Mouse (Mus musculus): ENCODE measurements around the gene Gab2.

The Gab2 gene

DNA sequence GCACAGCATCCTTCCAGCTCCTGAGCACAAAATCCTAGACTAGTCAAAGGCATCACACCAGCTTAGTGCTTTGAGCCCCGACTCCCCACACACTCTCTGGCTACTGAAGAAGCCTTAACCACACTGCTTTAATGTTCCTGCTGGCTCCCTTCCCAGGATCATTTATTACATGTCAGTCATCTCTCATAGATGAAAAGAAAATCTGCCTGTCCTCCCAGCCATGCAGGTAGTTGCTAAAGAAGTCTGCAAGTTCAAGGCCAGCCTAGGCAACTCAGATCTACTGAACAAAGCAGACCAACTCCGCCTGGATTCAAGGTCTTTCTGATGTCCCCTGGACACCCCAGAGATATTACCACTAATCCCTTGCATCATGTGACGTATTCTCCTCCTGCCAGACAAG lies 236.3 kb downstream of the Gab2 start:
- DNase-seq (ENCODE audit: low spot score), result no peak

DNA sequence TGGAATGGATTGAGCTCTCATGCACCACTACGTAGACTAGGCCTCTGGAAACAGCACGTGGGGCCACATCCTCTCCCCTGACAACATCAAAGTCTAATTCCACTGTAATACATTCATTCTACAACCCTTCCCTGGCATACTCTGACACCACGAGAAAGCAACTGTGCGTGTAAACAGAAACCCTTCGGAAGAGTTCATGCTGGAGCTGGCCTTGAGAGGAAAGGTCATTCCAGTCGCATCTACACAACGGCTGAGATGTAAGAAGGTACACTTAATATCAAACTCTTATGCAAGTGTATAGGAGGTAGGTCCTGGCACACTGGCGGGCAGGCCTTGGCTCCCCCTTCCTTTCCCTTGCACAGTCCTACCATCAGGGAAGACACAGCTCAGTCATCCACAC lies 243.0 kb downstream of the Gab2 start:
- DNase-seq (ENCODE audit: low spot score), result no peak

DNA sequence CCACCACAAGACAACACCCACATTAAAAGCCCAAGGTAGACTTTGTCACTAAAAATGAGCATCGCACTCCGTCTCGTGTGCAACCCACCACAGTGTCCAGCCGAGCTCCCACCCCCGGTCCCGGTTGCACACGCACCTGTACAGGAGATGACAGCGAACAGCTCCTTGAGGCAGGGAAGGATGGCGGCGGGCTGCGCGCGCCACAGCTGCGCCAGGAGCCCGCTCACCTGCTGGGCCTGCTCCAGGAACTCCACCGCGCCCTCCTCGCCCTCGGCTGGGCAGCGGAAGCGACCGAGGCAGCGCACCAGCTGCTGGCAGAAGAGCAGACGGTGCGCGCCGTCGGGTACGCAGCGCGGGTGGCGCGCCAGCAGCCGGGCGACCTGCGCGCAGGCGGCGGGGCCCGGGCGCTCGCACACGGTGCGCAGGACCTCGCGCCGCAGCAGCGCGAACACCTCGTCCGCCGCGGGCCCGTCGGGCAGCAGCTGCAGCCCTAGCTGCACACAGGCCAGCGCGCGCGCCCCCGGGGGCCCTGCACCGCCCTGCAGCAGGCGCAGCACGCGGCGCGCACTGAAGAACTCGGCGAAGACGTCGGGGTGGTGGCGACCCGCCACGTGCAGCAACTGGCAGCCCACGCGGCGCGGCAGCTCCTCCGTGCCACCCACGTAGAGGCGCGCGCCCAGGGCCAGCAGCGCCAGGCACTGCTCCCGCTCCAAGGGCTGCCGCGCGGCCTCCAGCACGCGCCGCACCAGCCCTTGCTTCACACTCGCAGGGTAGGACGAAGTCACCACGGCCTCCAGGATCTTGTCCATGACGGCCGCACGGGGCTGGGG lies 244.0 kb downstream of the Gab2 start:
- peak; percentile 65 for DNase-seq (ENCODE audit: low spot score)

DNA sequence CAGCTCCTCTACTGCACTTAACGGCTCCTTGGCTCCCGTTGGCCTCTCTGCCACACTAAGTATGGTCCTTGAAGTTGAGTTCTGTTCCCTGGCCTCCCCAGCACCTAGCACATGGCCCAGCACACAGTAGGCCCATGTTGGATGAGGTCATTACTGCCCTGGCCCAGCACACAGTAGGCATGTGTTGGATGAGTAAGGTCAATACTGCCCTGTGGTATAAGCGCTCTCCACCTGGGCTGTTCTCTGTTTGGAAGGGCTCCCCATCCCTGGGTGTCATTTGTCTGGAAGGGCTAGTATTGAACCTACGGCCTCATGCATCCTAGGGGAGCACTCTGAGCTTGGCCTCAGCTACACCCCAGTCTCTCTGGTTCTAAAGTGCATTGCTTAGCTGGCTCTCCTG lies 246.0 kb downstream of the Gab2 start:
- no peak for DNase-seq (ENCODE audit: low spot score)

DNA sequence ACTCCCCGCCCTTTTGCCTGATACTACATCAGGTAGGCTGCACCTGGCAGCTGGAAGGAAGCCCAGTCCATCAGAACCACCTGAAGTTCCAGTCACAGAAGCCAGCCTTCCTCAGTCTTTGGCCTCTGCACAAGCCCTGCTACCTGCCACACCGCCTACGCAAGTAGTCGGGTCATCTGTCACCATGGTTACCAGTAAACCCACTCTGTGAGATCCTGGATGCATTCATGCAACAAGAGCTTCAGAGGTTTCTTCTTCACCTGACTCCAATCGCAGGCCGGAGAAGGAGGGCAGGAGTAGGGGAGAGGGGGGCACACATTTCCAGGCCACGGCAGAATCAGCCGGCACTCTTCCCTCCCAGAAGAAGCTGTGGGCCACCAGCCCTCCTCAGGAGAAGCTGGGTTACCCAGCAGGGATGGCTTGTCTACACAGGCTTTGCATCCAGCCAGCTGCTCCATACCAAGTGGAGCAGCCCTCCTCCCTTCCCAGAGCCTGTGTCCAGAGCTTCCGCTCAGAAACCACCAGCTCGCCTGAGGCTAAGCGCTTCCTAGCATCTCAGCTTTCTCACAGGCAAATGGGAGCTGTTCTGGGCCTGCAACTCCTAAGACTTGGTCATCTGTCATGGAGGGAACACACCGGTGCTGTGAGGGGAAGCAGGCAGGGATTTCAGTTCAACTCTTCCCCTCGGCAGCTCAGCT lies 247.7 kb downstream of the Gab2 start:
- no peak for DNase-seq (ENCODE audit: low spot score)

DNA sequence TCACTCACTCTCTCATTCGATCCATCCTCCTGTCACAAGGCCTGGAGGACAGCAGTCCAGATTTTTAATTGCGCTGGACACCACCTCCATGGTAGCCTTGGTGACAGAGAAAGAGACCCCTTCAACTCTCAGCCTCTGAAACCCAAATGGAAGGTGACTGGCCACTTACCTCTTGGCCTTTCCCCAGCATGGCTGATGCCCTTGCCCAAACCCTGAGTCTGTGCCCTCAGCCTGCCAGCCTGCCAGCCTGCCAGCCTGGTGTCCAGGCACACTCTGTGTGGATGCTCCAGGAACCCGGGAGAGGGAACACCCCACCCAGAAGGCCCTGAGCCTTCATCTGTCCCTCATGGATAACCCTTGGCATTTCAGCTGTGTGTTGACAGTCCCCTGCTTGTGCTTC lies 248.3 kb downstream of the Gab2 start:
- DNase-seq (ENCODE audit: low spot score), result no peak

DNA sequence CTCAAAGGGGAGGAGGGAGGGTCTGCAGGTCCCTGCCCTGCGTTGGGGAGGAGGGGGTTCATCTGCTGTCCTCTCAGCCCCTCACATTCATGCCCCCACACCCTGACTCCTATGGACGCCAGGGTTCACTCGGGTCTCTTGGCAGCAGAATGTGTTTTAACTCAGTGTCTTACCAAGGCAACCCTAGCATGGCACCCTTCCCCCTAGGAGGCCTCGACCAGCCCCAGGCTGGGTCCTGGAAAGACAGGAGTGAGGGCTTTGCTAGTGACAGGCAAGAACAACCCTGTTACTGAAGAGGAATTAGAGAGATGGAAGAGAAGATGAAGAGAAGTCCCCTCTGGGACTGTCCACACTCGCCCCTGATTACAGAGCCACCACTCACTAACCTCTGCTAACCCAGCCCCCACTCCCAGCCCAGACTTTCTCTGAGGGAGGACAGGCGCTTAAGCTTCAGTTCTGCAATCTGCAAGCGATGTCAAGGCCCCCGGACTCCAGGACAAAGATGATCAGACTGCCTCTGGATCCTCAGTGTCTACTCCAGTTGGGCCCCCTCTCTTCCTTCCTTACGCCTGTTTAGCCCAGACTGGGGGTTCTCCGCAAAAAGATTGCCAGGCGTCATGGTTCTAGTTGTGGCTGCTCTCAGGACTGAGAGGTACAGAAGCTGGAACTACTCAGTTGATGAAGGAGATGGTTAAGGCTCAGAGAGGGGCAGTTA lies 249.7 kb downstream of the Gab2 start:
- no peak for DNase-seq (ENCODE audit: low spot score)

DNA sequence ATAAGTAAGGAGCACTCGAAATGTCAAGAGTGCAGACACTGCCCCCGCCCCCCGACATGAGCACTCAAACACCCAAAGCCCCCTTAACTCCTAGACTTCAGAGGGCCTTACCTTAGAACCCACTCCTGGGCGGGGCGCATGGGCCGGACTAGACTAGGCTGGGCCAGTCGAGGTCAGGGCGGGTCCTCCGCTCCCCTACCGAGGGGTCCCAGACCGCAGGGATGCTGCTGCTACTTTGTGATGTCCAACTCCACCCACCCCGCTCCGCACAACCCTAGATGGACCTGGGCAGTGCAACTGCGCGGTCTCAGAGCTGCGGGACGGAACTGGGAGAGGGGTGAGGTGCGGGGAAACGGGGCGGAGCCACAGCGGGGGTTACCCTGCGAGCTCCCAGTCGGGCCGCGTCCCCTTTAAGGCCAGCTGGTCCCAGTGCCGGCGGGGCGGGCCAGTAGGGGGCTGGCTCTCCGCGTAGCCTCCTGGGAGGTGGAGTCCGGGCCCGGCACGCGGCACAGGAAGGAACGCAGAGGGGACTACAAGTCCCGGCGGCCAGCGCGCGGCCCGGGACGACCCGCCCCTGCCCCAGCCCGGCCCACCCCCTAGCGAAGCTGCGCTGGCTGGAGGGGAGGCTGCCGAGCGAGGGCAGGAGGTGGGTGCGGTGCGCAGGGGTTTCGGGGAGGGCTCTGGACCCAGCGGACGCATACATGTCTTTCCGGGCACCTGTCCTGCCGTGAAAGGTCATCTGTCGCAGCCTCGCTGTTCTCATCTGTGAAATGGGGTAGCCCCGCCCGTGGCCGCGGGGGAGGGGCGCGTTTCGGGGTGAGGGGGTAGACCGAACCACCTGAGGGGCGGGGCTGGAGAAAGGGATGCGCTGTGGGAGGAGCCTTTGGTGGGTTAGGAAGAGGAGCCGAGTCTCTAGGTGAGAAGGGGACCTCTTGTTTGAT lies 250.6 kb downstream of the Gab2 start, which contains the start of the genes Usp35 and Kctd21:
TSS of gene Usp35 (minus strand) at position 295 of the 941 bp plus-strand sequence.
TSS of gene Kctd21 (plus strand) at position 602 of the 941 bp plus-strand sequence.
- peak; percentile 96 for DNase-seq (ENCODE audit: low spot score)

DNA sequence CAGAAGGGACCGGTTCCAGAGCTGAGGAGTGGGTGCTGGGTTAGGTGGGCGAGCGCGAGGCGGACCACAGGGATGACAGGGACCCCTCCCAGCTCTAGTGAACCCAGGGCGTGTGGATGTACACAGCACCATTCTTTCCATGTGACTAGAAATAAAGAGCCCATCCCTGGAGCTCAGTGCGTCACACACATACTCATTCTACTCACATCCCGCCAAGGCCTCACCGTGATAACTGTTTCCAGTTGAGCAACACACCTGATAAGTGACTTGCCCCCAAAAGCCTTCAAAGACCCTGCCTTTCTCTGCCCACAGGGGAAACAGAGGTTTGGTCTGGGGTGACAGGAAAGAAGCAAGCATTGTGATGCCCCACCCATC lies 251.3 kb downstream of the Gab2 start:
- no peak for DNase-seq (ENCODE audit: low spot score)

DNA sequence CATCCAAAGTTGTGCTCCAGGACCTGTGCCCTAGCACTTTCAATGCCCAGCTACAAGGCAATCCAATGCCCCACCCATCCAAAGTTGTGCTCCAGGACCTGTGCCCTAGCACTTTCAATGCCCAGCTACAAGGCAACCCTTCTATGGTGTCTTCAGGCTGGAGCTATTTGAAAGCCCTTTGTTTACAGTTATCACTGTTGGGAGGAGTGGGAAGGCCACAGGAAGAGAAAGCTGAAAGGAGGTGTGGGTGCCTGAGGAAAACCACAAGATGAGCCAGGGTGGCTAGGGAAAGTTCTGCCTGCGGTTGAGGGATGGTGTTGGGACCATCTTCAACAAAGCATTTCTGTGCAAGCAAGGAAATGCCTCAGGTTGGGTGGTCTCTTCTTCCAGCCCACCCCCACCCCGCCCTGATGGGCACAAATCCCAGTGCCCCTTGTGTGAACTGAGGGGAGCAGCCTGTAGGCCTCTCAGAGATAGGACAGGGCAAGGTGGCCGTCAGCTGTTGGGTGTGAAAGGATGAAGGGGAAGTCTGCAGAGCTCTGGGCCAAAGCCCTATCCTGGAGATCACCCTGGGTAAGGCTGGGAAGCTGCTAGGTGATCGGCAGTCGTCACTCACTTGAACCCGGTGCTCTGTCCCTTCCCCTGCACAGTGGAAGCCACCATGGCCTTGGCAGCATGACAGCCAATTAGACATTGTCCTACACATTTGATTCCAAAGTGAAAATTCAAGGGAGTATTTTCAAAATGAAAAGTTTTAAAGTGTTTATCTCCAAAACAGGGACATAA lies 251.9 kb downstream of the Gab2 start:
- DNase-seq (ENCODE audit: low spot score), result no peak

DNA sequence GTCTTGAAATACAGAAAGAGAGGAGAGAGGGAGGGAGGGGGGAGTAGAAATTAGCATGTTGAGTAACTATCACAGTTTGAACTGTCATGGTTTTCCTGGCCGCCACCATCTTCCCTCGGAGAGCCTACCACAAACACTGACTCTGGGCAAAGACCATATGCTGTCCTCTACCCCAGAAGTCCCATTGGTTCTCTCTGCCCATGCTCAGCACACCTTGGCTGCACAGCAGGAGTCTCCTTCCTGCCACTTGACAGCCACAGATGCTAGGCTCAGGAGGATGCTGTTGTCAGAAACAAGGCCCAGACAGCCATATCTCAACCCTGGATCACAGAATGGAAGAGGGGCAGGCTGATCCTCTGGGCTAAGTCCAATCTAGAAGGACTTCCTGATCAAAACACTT lies 253.0 kb downstream of the Gab2 start:
- DNase-seq (ENCODE audit: low spot score), result no peak

DNA sequence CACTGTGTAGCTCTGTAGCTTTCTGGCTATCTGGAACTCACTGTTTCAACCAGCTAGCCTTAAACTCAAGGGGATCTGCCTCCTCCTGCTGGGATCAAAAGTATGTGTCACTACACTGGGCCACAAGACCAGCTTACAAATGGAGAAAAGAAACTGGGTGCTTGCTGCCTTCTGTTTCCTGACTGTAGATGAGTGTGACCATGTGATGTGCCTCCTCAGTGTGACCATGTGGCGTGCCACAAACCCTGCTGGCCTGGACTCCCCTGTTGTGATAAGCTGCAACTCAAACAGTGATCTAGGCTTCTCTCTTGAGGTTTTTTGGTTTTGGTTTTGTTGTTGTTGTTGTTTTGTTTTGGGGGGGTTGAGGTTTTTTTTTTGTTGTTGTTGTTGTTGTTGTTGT lies 255.3 kb downstream of the Gab2 start:
- DNase-seq (ENCODE audit: low spot score), result no peak

DNA sequence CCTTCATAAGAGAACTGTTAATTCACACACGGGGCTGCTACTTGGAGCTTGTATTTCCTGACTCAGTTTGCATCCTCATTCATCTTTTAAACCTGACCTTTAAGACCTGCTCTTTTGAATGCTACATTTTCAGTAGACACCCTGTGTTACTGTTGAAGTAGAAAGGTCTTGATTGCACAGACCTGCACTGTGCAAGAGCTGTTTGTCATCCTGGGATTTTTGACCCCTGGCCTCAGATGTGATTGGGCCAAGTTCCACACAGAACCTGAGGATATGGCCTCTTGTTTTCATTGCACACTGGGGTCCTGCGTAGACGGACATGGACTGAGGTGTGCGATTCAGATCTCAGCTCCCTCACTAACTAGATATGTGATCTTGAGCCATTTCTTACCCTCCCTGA lies 257.2 kb downstream of the Gab2 start:
- no peak for DNase-seq (ENCODE audit: low spot score)

DNA sequence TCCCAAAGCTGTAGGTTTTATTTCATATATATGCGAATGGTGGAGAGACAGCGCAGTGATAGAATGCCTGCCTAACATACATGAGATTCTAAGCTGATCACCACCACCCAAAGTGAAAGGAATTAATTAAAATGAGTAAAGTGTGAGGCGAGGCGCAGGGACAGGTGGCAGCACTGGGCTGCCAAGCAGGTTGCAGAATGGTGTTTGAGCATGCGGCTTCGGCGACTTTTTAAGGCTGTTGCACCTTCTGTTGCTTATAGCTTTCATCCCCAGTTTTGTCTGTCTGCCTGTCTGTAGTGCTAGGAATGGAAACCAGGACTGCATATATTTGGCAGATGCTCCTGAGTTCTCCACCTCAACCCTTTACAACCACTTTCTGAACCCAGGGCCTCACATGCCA lies 258.2 kb downstream of the Gab2 start:
- no peak for DNase-seq (ENCODE audit: low spot score)

DNA sequence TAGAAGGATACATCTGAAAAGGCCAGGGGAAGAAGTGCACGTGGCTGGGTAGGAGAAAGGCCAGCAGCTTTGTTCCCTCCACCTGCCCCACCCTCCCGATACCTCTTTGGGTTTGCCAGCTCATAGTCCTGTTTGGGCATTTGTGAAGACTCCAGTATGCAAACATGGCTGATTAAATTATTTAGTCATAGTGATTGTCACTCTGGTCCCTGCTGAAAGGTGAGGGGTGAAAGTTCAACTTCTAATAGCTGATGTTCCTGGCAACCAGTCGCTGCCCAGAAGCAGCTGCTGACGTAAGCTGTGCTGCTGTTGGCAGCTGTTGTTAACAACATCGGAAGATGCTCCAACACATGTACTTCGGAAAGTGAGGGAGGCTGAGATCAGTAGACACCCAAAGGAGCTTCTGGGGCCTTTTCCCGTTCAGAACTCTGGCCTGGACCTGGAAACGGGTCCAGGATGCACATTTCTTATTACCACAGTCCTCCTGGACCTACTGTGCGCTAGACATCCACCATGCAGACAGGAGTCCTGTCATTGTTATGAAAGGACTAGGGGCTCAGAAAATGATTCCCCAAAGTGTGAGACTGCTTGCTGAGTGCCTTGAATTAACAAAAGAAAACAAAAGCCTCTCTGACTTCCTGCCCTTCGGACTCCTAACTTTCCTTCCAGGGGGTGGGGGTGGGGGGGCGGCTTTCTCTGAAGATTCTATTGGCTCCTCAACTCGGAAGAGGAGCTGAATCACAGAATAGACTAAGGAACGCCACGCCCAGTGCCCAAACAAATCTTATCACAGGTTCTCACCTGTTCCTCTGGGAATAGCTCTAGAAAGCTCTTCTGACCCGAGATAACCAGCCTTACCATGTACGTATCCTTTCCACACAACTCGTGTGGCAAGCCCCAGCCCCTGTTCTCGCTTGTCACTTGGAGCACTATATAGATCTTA lies 259.8 kb downstream of the Gab2 start:
- no peak for DNase-seq (ENCODE audit: low spot score)

DNA sequence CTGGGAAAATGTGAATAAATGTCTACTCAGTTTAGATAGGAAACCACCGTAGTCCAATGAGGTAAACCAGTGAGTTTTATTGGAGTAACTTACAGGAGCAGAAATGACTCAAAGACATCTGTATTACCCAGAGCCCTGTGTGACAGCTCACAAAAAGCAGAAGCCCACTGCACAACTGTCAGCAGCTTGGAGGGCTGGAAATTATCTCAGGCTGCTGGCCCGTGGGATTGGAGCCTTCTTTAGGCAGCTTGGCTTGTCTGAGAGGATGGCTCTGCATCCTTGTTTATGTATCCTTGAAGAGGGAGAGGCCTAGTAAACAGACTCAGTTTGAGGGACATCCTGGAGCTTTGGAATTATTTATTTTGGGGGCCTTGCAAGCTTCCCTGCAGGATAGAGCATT lies 261.6 kb downstream of the Gab2 start:
- no peak for DNase-seq (ENCODE audit: low spot score)

DNA sequence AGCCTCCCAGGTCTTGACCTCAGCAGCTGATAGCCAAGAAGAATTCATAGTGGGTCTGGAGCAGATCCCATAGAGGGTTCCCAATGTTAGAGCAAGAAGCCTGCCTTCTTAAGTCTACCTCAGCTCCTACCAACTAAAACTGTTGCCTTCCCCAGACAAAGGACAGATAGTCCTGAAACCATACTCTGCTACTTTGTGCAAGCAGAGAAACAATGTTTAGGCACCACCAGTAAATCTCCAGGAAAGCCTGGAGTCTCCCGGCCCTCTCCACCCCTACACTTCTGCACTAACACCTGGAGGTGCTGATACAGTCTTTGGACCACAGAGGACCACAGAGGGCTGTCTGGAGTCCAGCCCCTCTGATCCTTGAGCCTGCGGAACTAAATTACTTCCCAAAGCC lies 263.3 kb downstream of the Gab2 start:
- no peak for DNase-seq (ENCODE audit: low spot score)

DNA sequence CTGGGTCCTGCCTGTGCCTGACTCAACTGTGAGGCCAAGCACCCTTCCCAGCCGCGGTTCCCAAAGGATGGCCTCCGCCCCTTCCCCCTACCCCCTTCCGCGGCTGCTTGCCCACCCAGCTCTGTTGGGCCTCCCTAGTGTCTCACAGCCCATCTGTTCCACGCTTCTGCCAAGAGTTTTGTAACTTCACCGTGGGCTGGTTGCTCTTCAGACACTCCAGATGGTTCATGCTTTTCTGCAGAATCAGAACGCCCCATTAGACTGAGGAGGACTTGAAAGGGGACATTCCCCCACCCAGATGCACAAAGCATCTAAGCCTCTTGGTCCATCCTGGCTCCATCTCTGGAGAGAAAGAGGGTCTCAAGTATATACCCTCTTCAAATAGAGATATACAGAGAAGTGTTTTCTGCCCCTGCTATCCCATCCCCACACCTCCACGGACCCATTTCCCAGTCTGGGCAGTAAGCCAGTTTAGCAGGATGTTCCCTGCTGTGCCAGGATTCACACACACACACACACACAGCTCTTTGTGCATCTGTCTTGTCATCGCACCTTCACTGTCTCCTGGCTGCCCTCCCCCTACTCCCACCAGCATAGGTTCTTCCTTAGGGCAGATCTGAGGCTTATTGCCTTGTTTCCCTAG lies 264.0 kb downstream of the Gab2 start:
- DNase-seq (ENCODE audit: low spot score), result no peak

DNA sequence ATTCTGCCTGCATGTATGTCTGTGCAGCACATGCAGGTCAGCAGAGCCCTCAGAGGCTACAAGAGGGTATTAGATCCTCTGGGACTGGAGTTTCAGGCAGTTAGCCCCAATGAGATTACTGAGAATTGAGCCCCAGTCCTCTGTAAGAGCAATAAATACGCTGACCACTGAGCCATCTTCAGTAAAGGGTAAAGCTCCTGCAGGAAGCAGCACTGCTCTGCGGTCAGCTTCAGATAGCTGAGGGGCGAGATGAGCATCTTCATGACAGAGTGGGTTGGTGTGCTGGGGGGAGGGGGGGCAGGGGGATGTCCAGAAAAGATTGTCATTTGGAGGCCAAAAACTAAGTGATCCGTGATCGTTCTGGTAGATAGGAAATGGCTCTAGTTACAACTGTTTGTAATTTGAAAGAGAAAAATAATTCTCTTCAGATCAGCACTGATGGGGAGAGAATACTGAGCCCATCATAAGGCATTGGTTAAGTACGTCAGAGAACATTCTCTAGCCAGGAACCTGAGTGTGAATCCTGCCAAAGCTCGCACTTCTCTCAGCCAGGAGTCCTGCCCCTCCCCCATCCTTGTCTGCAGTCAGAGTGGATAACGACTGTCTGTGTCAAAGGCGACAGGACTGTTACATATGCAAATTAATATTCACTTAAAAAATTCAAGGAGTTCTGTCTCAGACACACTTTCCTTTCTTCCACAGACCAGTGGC lies 264.9 kb downstream of the Gab2 start:
- DNase-seq (ENCODE audit: low spot score), result no peak
